Mouse (Mus musculus): ENCODE measurements around the gene Ltbp1. TPM values are rescaled to one million over a fixed set of nuclear protein-coding genes. Genes with fewer than 3 reads are reported as not detected.

Gene Ltbp1
- total and polyA plus RNA-seq, 3 experiments, result 0.01 to 0.04 TPM; not detected in 1

- H3K9me3 ChIP-seq (replicated peaks; ENCODE audit: insufficient read depth, low read length), result no peaks in the 10 kb centered on the region
- H3K4me1 ChIP-seq (ENCODE audit: control insufficient read depth in 1 of 2, insufficient read depth in 2 of 2, low read length in 2 of 2), result no peaks in the 10 kb centered on the region
- H3K79me2 ChIP-seq (ENCODE audit: control insufficient read depth, insufficient read depth, low read length, poor library complexity), result no peaks in the 10 kb centered on the region
- H3K27me3 ChIP-seq (ENCODE audit: control insufficient read depth in 1 of 2, insufficient read depth in 2 of 2, low read length in 2 of 2), result no peaks in the 10 kb centered on the region
- DNase-seq (ENCODE audit: low read depth, low spot score), result no peak
- H3K9ac ChIP-seq (ENCODE audit: control insufficient read depth, low read depth, low read length, poor library complexity, severe bottlenecking), result no peak overlapping the region
- TF ChIP-seq USF2 (IDR thresholded peaks at IDR 0.05; ENCODE audit: borderline replicate concordance in 1 of 2, insufficient read depth in 1 of 2, low read depth in 1 of 2, low read length in 2 of 2) (no peak), BHLHE40 (IDR thresholded peaks at IDR 0.05; ENCODE audit: borderline replicate concordance, low read depth, low read length) (no peak), SMC3 (IDR thresholded peaks at IDR 0.05; ENCODE audit: low read depth, low read length) (no peak), ZNF384 (IDR thresholded peaks at IDR 0.05; ENCODE audit: low read depth, low read length) (no peak), ETS1 (IDR thresholded peaks at IDR 0.05; ENCODE audit: low read depth, low read length) (no peak), ZKSCAN1 (IDR thresholded peaks at IDR 0.05; ENCODE audit: low read depth, low read length) (no peak), E2F4 (IDR thresholded peaks at IDR 0.05; ENCODE audit: borderline replicate concordance, low read depth, low read length) (no peak), TAL1 (IDR thresholded peaks at IDR 0.05; ENCODE audit: low read length) (no peak), UBTF (IDR thresholded peaks at IDR 0.05; ENCODE audit: borderline replicate concordance, insufficient read depth, low read depth, low read length) (no peak), NRF1 (IDR thresholded peaks at IDR 0.05; ENCODE audit: insufficient read depth, low read depth, low read length, poor library complexity, severe bottlenecking) (no peak), MYC (IDR thresholded peaks at IDR 0.05; ENCODE audit: low read depth, low read length) (no peak), NELFE (IDR thresholded peaks at IDR 0.05; ENCODE audit: low read depth, low read length) (no peak), POLR2AphosphoS5 (IDR thresholded peaks at IDR 0.05; ENCODE audit: borderline replicate concordance, low read depth, low read length) (no peak), TBP (IDR thresholded peaks at IDR 0.05; ENCODE audit: low read depth, low read length) (no peak), USF1 (IDR thresholded peaks at IDR 0.05; ENCODE audit: low read depth, low read length) (no peak), MAZ (IDR thresholded peaks at IDR 0.05; ENCODE audit: low read depth, low read length) (no peak), CHD2 (IDR thresholded peaks at IDR 0.05; ENCODE audit: low read length) (no peak), TCF12 (IDR thresholded peaks at IDR 0.05; ENCODE audit: low read depth, low read length) (no peak), MAX (IDR thresholded peaks at IDR 0.05; ENCODE audit: low read length) (no peak), RAD21 (IDR thresholded peaks at IDR 0.05; ENCODE audit: low read depth, low read length) (no peak)
- no peak overlapping the region for H3K4me3 ChIP-seq (ENCODE audit: control insufficient read depth in 1 of 2, insufficient read depth in 1 of 2, low read depth in 2 of 2, low read length in 2 of 2)
- H3K36me3 ChIP-seq (ENCODE audit: control insufficient read depth in 1 of 2, insufficient read depth in 2 of 2, low read length in 2 of 2), result no peaks in the 10 kb centered on the region
- H3K27ac ChIP-seq (ENCODE audit: control insufficient read depth, low read depth, low read length), result no peak overlapping the region
These were observed 431.5 kb downstream of the Ltbp1 start for GRCm38 (mm10) chr17:75436819-75437218.

- DNase-seq (ENCODE audit: low read depth, low spot score), result no peak
- Histone ChIP-seq H3K79me2 (ENCODE audit: control insufficient read depth, insufficient read depth, low read length, poor library complexity) (no peaks in the 10 kb centered on the region), H3K27ac (ENCODE audit: control insufficient read depth, low read depth, low read length) (no peak overlapping the region), H3K9me3 (replicated peaks; ENCODE audit: insufficient read depth, low read length) (no peaks in the 10 kb centered on the region), H3K36me3 (ENCODE audit: control insufficient read depth in 1 of 2, insufficient read depth in 2 of 2, low read length in 2 of 2) (no peaks in the 10 kb centered on the region), H3K9ac (ENCODE audit: control insufficient read depth, low read depth, low read length, poor library complexity, severe bottlenecking) (no peak overlapping the region), H3K4me3 (ENCODE audit: control insufficient read depth in 1 of 2, insufficient read depth in 1 of 2, low read depth in 2 of 2, low read length in 2 of 2) (no peak overlapping the region), H3K4me1 (ENCODE audit: control insufficient read depth in 1 of 2, insufficient read depth in 2 of 2, low read length in 2 of 2) (no peaks in the 10 kb centered on the region), H3K27me3 (ENCODE audit: control insufficient read depth in 1 of 2, insufficient read depth in 2 of 2, low read length in 2 of 2) (no peaks in the 10 kb centered on the region)
- no peak for TF ChIP-seq MEF2A (IDR thresholded peaks at IDR 0.05; ENCODE audit: extremely low read depth, insufficient replicate concordance, low read depth, low read length, poor library complexity, severe bottlenecking)
- no peak for TF ChIP-seq HCFC1 (IDR thresholded peaks at IDR 0.05; ENCODE audit: low read depth, low read length)
- no peak for TF ChIP-seq MAZ (IDR thresholded peaks at IDR 0.05; ENCODE audit: low read depth, low read length)
- no peak for TF ChIP-seq RAD21 (IDR thresholded peaks at IDR 0.05; ENCODE audit: low read depth, low read length)
- no peak for TF ChIP-seq JUND (IDR thresholded peaks at IDR 0.05; ENCODE audit: low read depth, low read length)
- no peak for TF ChIP-seq USF2 (IDR thresholded peaks at IDR 0.05; ENCODE audit: borderline replicate concordance in 1 of 2, insufficient read depth in 1 of 2, low read depth in 1 of 2, low read length in 2 of 2)
- TF ChIP-seq ZMIZ1 (IDR thresholded peaks at IDR 0.05; ENCODE audit: low read depth, low read length), result no peak
- TF ChIP-seq MYC (IDR thresholded peaks at IDR 0.05; ENCODE audit: low read depth, low read length), result no peak
- no peak for TF ChIP-seq POLR2AphosphoS2 (IDR thresholded peaks at IDR 0.05; ENCODE audit: low read length)
- TF ChIP-seq SMC3 (IDR thresholded peaks at IDR 0.05; ENCODE audit: low read depth, low read length), result no peak
These were observed 431.9 kb downstream of the Ltbp1 start for GRCm38 (mm10) chr17:75437239-75437750.

All from MEL (cell line).